Mouse (Mus musculus) bone marrow macrophage, adult 2 months (primary cell): ENCODE data around the gene Gmcl1. TPM values are rescaled to one million over a fixed set of nuclear protein-coding genes. Genes with fewer than 3 reads are reported as not detected.

Experiments used
- H3K27ac ChIP-seq: 2 replicates; pipeline ENCODE4 v1.5.1; 2012; ENCODE audit warnings: low read depth, low read length; ENCODE audit not compliant: insufficient read depth
- H3K4me1 ChIP-seq: 2 replicates; pipeline ENCODE4 v1.6.1; 2012; ENCODE audit warnings: low read length; ENCODE audit not compliant: control insufficient read depth, insufficient read depth
- H3K4me3 ChIP-seq: 2 replicates; pipeline ENCODE4 v1.5.1; 2012; ENCODE audit warnings: mild to moderate bottlenecking, low read length, moderate library complexity; ENCODE audit not compliant: insufficient read depth
- CTCF ChIP-seq: IDR thresholded peaks from 2 replicates; pipeline ENCODE4 v1.5.1; 2012; ENCODE audit warnings: low read depth, mild to moderate bottlenecking, low read length, moderate library complexity
- POLR2A ChIP-seq: IDR thresholded peaks from 2 replicates; pipeline ENCODE4 v1.6.1; 2012; ENCODE audit warnings: mild to moderate bottlenecking, low read depth, low read length, borderline replicate concordance
- polyA plus RNA-seq: library from polyadenylated mRNA; stranded (reverse); fragments of >200 nt; gene quantifications from 2 replicates; pipeline ENCODE4 v1.2.4, GENCODE M21; 2012; ENCODE audit not compliant: missing spikeins, insufficient read depth, insufficient read length

The Gmcl1 gene
- polyA plus RNA-seq, 1 experiment: 15.6 TPM

GRCm38 (mm10) chr6:86772631-86773030 is 39.4 kb upstream of the Gmcl1 start:
- peak overlapping the region; percentile 48 for H3K4me3 ChIP-seq
- peaks cover 83% of the 10 kb centered on the region for H3K4me1 ChIP-seq
- H3K27ac ChIP-seq: peak overlapping the region; percentile 97
- TF ChIP-seq POLR2A: no peak
- TF ChIP-seq CTCF: no peak

DNA sequence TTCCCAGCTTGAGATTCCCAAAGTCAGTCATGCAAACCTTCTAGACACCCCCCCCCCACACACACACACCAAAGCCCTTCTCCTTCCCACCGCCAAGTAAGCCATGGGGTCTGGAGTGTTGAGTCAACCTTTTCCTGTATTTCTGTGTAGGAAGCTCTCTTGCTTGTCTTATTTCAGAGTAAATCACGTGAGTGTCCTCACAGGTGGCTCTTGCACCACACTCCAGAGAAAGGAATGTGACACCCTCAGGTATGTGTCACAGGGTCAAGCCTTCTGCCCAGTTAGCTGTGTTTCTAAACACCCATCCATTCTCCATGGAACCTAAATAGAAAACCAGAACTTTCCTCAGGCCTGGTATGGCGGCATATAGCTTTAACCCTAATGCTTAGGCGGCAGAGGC is 35.8 kb upstream of the Gmcl1 start:
- H3K4me3 ChIP-seq: no peak overlapping the region
- TF ChIP-seq CTCF: no peak
- TF ChIP-seq POLR2A: no peak
- H3K27ac ChIP-seq: no peak overlapping the region
- H3K4me1 ChIP-seq: peaks cover 58% of the 10 kb centered on the region

DNA sequence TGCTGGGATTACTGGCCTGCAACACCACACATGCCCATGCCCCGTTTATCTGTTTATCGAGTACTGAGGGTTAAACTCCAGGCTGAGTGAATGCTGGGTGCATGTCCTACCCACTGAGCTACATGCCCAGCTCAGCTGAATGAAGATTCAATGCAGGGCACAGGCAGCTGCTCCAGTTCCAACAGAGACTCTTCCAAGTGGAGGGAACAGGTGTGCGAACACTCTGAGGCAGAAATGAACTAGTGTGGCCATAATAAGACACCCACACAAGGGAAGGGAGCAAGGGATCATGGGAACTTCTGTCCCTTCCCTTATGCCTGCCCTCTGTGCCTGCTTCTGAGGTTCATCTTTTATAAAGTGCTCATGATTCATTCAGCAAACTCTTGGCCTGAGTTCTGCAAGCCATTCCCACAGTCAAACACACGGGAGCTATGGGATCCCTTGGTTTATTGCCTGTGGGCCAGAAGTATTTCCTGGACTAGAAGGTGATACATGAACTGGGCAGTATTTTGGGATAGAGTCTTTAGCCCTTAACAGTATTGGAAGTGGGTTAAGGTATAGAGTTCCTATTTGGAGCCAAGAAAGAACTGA is 35.1 kb upstream of the Gmcl1 start:
- Histone ChIP-seq H3K27ac (no peak overlapping the region), H3K4me3 (no peak overlapping the region), H3K4me1 (peaks cover 51% of the 10 kb centered on the region)
- TF ChIP-seq CTCF (no peak), POLR2A (no peak)

DNA sequence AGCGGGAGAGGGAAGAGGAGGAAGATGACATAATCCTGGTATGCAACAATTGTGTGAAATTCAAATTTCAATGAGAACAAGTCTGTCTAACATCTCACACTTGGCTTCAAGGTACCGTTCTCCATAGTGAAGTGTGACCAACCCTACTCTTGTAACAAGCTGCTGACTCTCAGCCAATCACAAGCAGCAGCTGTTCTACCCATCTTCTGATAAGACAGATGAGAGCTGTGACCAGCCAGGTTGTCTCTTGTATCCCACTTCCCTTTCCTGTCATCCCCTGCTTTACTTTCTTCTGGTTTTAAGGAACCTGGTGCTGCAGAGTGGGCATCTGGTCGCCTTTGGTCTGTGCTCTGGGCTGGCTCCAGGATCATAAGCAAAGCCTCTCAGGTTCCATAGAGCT is 34.3 kb upstream of the Gmcl1 start:
- Histone ChIP-seq H3K4me1 (peaks cover 46% of the 10 kb centered on the region), H3K4me3 (no peak overlapping the region), H3K27ac (no peak overlapping the region)
- TF ChIP-seq POLR2A (no peak), CTCF (no peak)

- H3K27ac ChIP-seq: no peak overlapping the region
- no peak for TF ChIP-seq POLR2A
- H3K4me3 ChIP-seq: no peak overlapping the region
- H3K4me1 ChIP-seq: peaks cover 30% of the 10 kb centered on the region
Observed at GRCm38 (mm10) chr6:86765637-86766059, 32.5 kb upstream of the Gmcl1 start.

DNA sequence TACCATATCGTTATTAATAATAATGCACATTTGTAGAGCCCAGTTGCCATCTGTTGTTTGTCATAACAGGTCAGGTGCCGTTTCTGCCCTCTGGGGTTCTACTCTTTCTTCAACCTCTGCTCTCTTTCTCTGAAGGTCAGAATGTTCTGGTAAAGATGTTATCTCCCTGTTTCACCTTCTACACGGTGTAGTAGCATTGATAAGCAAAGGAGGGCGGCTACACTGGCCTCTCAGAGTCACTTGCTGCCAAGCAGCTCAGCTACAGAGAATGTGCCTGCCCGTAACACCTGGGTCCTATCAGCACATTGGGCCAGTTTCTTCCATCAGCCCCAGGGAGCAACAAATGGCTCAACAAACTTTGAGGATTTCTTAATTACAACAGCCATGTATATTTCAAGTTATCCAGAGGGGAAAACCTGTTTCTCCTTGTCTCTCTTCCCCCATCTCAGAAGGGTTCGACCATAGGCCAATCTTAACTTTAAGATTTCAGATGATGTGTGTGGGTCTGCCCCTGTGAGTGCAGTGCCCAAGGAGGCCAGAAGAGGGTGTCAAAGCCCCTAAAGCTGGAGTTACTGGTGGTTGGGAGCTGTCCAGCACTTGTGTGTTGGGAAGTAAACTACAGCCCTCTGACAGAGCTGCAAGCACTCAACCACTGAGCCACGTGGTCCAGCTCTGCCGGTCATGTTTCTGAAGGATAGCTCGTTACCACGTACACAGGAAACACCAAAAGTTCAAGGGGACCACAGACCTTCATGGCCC is 21.1 kb upstream of the Gmcl1 start:
- Histone ChIP-seq H3K4me3 (no peak overlapping the region), H3K4me1 (no peaks in the 10 kb centered on the region)
- TF ChIP-seq CTCF: no peak
- no peak for TF ChIP-seq POLR2A

GRCm38 (mm10) chr6:86752843-86753485 is 19.8 kb upstream of the Gmcl1 start:
- no peak overlapping the region for H3K27ac ChIP-seq
- H3K4me3 ChIP-seq: no peak overlapping the region
- no peaks in the 10 kb centered on the region for H3K4me1 ChIP-seq
- no peak for TF ChIP-seq POLR2A
- no peak for TF ChIP-seq CTCF

More for the DNA sequence above, 21.1 kb upstream of the Gmcl1 start:
- peak overlapping the region; percentile 44 for H3K27ac ChIP-seq

- TF ChIP-seq CTCF (no peak), POLR2A (no peak)
- Histone ChIP-seq H3K27ac (no peak overlapping the region), H3K4me3 (no peak overlapping the region), H3K4me1 (no peaks in the 10 kb centered on the region)
Observed at GRCm38 (mm10) chr6:86750961-86751360, 17.8 kb upstream of the Gmcl1 start.

DNA sequence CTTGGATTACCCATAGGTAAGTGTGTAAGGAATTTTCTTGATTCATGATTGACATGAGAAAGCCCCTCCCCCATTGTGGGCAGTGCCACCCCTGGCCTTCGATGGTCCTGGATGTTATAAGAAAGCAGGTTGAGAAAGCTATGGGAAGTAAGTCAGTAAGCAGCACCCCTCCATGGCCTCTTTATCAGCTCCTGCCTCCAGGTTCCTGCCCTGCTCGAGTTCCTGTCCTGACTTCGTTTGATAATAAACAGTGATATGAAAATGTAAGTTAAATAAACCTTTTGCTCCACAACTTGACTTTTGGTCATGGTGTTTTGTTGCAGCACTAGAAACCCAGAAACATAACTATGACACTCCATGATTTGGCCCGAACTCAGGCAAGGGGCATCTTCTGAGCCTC is 16.6 kb upstream of the Gmcl1 start:
- H3K27ac ChIP-seq: no peak overlapping the region
- no peak overlapping the region for H3K4me3 ChIP-seq
- no peaks in the 10 kb centered on the region for H3K4me1 ChIP-seq
- TF ChIP-seq POLR2A: no peak
- TF ChIP-seq CTCF: no peak

DNA sequence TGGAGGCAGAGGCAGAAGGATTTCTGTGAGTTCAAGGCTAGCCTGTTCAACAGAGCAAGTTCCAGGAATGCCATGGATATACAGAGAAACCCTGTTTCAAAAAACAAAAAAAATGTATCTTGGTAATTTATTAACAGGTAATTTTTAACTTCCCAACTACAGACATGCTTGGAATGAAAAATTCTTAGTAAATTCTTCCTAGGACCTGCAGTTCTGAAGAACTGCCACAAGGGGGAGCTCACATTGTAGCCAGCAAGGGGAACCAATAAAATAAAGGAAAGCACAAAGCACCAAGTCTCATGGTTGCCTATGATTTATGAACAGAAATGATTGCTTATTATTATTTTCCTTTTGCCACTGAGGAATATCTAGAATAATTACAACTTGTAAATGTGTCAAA is 14.0 kb upstream of the Gmcl1 start:
- Histone ChIP-seq H3K4me1 (no peaks in the 10 kb centered on the region), H3K4me3 (no peak overlapping the region), H3K27ac (no peak overlapping the region)
- no peak for TF ChIP-seq POLR2A
- TF ChIP-seq CTCF: no peak
